Mouse (Mus musculus) lung, postnatal 4 days (tissue): ENCODE measurements around the gene Foxp3.

ENCODE experiments used
- DNase-seq, 2 experiments: peaks; one replicate each; pipeline ENCODE4 v3.0.0; 2021

Foxp3 gene

DNA sequence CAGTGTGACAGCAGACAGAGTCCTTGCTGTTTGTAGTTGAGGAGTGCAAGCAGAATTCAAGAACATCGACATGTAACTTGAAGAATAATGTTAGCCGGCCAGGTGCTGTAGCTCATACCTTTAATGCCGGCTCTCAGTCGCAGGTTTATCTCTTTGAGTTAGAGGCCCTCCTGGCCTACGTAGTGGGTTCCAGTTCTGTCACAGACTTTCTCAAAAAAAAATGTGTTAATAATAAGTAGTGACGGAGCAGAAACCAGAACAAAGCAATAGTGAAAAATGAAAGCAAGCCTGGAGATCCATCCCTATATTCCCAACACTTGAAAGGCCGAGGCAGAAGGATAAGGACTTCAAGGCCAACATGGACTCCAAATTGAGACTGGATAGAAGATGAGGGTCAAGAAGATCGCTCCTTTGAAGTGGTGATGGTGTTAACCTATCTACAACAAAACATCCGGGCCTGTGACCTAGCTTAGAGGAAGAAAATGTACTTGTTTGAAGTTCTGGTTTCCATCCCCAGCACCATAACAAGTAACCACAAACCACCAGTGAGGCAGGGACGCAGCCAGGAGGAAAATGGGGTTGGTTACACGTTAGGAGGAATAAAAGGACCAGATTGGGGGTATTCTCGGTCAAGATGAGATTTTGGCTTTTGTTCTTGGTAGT, 44.6 kb downstream of the Foxp3 start:
- no peak for DNase-seq

DNA sequence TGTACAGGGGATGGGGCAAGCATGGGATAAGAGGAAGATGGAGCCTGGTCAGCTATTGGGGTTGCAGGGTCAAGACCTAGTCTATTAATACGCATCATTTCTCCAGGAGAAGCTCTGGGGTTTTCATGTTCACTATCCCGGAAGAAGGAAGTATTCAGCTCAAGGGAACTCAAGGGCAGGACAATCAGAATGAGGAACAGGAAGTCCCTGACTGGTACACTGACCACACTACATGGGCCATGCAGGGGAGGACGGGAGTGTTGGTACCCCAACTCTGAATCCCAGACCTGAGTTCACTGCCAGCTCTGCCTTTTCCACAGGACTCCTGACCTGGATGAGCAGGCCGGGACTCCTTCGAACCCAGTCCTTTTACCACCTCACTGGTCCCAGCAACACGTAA, 59.1 kb downstream of the Foxp3 start:
- no peak for DNase-seq

DNA sequence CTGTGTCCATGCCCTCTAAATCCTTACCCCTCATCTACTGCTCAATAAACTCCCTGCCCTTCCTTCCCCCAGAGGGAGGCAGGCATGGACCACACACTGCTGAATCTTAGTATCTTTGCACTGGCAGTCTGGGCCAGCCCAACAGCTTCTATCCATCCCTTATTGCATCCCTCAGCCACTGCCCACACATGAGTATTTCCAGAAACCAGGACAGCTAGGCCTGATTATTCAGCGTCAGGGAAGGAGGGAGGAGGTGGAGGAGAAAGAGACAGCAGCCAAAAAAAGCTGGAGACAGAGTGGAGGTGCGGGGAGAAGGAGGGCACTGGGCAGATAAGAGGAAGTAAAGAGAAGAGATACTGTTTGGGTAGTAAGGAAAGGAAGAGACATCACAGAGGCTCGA, 61.7 kb downstream of the Foxp3 start:
- no peak for DNase-seq

DNA sequence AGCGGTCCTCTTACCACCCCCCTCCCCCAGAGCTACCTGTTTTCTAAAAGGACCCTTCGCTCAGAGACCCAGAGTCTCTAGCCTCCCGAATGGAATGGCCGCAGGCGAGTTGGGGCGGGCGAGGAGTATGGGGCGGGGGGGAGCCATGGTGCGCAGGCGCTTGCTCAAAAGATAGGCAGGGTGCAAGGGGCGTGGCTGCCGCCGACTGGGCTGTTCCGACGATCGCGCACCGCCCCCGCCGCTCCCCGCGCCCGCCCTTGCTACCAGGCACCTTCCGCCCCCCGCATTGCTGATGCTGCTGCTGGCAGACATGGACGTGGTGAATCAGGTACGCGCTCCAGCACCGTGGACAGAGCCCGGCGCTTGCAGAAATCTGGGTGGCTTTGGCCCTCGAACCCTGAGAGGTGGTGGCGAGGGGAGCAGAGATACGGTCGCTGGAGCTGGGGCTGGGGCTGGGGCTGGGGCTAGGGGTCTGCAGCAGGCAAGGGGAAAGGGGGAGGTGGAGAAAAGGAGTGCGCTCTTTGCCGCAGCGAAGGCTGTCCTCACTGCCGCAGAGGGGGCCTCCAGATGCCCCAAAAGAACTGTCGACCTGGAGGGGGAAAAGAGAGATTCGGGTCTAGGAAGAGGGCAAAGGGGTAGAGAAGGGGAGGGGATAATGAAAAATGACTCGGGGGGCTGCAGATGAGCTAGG, 65.1 kb downstream of the Foxp3 start, which contains the start of gene Syp:
Gene Syp (plus strand): TSS at position 71 of the 691 bp plus-strand sequence.
- DNase-seq: peak; percentile 73 to 82

DNA sequence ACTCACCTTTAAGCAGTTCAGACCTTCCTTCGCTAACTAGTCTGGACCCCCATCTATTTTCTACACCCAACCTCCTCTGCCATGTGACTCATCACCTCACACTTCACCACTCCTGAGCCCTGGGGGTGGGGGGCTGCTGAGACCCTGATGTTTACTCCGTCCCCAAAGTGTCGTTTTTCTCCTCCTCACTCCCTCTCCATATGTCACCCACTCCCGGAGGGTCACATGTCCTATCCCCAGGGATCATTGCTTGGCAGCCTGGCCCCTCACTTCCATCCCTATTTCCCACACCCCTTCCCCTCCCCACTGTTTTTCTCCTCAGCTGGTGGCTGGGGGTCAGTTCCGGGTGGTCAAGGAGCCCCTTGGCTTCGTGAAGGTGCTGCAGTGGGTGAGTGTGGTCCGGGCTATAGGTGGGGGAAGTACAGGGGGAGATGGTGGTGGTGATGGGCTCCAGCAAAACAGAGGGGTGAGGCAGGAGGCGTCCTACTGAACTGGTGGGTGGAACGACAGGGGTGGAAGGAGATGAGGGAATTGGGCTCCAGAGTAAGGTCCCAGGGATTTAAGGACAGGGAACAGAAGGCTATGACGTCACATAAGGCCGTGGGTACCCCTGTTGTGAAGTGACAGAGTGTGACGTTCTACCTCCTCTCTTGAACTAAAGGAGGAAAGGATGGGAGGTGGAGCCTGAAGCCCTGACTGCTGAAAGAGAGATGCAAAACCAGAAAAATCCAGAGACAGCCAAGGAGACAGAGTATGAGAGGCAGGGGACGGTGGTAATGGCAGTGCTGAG, 66.3 kb downstream of the Foxp3 start:
- no peak for DNase-seq

DNA sequence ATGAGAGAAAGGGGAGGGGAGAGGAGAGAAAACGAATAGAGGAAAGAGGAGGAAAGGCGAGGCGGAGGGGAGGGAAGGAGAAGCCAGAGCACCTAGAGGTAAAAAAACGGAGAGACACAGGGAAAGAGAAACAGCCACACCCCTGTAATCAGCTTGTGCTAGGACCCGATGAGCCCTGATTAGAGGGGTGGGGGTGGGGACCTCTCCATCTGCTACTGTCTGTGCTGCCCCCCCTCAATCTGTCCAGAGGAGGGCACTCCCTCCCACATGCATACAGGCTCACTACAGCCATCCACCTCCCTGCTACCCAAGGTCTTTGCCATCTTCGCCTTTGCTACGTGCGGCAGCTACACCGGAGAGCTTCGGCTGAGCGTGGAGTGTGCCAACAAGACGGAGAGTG, 67.3 kb downstream of the Foxp3 start:
- no peak for DNase-seq
